Mouse (Mus musculus) spleen, postnatal 10 days (tissue): Measurements from ENCODE around the gene Wipf2.
"Not testable (repeated sequence)": the region's sequence is repeated elsewhere in the genome, so short reads cannot be mapped to it uniquely, and the experiment has no call there.

Experiments
- DNase-seq, 2 experiments: peaks; one replicate each; pipeline ENCODE4 v3.0.0; 2021 to 2022; ENCODE audit warnings: low spot score in 2 of 2

Gene Wipf2

DNA sequence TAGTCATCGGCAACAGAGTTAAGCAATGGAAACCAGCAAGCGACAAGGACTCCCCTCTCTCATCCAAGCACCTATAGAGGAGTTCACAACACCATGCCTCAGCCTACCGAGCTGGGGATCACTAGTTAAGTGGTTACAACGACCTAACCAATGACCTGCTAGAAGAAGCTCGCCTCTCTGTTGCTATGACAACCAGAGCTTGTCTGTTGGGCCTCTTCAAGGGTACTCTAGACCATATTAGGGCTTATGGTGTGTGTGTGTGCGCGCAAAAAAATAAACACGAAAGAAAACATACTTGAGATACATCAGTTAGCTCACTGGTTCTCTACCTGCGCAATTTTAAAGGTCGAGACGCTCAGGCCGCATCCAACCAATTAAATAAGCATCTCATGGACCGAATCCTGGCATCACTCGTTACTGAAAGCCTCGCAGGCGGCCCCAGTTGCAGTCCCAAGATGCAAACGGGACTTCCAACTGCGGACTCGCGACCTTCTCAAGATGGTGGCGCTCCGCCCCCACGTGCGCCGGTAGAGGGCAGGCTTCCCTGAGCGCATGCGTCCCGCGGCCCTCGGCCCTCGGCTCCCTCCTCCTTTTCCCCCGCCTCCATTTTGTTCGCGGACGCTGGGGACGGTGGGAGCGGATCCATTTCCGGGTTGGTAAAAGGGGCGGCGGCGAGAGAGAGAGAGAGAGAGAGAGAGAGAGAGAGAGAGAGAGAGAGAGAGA is at the start of gene Wipf2:
Gene Wipf2 (plus strand): TSS at position 611 of the 723 bp plus-strand sequence.
- DNase-seq: peak; percentile 89 to 96

DNA sequence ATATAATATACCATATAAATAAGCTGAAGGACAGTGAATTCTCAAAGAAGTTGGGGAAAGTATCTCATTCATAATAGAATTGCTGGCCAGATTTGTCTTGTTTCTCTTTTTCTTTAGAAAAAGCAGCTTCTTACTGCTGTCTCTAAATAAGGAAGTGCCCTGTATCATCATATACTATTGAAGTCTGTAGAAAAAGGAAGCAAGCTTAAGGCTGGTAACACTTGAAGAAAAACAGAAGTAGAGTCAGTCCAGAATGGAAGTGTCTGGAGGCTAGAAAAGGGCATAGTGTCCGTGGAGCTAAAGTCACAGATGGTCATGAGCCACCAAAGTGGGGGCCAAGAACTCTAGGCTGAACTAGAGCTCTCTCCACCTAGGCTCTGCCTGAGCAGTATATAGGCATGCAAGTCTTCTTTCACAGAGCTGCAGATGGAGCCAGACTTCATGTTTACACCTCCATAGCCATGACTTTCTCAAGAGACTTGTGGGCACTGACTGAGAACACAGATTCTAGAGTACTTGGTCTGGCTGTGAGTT is 46.7 kb upstream of the Wipf2 start:
- no peak for DNase-seq

GRCm38 (mm10) chr11:98820968-98821367 is 42.5 kb upstream of the Wipf2 start:
- DNase-seq: no peak

- DNase-seq: not testable (repeated sequence)
These were observed 37.4 kb upstream of the Wipf2 start for GRCm38 (mm10) chr11:98826071-98826470.

- no peak for DNase-seq
These were observed 35.6 kb upstream of the Wipf2 start for GRCm38 (mm10) chr11:98827877-98828276.

DNA sequence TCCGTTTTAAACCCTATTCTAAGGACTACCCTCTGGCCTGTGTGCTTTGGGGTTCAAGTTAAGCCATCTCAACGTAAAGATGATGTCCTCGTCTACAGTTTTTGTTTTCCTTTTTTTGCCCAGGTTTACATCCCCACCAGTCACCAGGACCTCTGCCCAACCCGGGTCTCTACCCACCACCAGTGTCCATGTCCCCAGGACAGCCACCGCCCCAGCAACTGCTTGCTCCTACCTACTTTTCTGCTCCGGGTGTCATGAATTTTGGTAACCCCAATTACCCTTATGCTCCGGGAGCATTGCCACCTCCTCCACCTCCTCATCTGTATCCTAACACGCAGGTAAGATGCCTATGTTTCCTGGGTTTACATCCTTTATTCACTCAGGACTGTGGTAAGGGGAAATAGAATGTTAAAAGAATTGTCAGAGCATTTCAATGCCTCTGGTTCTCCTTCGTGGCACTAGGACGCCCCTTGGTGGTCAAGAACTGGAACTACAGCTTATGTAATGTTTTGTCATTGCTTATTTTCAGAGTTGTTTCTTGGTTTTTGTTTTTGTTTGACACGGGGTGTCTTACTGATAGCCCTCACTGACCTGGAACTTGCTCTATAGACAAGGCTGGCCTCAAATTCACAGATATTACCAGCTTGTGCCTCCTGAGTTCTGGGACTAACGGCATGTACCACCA is 34.2 kb upstream of the Wipf2 start:
- peak in 1 of 2 experiments; percentile 69 for DNase-seq

DNA sequence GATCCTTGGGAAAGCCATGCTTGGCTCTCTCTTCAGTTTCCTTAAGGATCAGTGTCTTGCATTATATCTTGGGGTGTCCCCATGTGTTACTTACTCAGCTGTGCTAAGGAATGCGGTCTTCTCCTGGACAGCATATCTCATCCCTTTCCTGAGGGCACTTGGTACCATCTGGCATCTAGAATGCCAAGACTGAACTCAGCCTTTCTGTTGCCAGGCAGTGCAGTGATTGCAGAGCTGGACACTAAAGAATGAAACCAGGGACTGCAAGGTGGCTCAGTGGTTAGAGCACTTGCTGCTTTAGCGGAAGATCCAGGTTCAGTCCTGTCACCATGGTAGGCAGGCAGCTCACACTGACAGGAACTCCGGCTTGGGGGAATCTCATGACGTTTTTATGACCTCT is 33.6 kb upstream of the Wipf2 start:
- no peak for DNase-seq

- DNase-seq: no peak
These were observed 28.1 kb upstream of the Wipf2 start for GRCm38 (mm10) chr11:98835296-98835695.

DNA sequence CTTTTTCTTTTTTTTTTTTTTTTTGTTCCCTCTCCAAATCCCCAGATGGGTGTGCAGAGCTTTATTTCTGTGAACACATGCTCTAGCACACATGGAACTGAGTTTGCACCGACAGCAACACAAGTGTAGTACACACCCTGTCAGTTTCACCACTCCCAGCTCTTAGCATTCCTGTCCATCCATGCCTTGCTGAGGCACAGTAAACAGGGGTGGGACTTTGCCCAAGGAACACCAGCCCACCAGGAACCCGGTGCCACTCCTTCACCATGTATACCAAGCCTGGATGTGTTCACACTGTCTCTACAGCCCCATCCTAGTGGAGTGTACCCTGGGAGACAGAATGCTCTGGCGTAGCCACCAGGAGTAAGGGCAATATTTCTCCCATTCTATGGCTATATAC is 27.7 kb upstream of the Wipf2 start:
- DNase-seq: no peak

GRCm38 (mm10) chr11:98836128-98836527 is 27.3 kb upstream of the Wipf2 start:
- DNase-seq: no peak

- DNase-seq: peak; percentile 64 to 85
These were observed 26.7 kb upstream of the Wipf2 start, which contains the start of gene Rapgefl1 for GRCm38 (mm10) chr11:98836651-98837141. Rapgefl1 (plus strand) TSS chr11:98836785.

- DNase-seq: peak; percentile 25 to 34
These were observed 26.2 kb upstream of the Wipf2 start for GRCm38 (mm10) chr11:98837231-98837704.

DNA sequence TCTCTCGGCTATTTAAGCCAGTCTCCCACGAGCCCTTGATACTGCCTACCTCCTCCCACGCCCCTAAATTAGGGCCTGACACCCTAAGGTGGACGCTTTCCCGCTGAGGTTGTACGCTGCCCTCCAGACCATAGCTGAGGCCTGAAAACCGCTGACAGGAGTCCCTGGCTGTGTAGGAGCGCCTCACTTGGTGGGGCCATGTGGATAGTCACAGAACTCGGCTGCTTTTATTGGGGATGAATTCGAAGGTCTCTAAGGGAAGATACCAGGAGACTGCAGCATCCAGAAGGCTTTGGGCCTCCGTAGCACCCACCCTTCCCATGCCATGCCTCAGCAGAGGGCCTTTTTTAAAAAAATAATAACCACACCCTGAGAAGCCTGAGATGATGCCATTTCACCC is 25.5 kb upstream of the Wipf2 start:
- DNase-seq: no peak

GRCm38 (mm10) chr11:98838512-98838911 is 24.9 kb upstream of the Wipf2 start:
- no peak for DNase-seq

- no peak for DNase-seq
These were observed 24.0 kb upstream of the Wipf2 start for GRCm38 (mm10) chr11:98839402-98839801.

GRCm38 (mm10) chr11:98839897-98840296 is 23.5 kb upstream of the Wipf2 start:
- DNase-seq: peak in 1 of 2 experiments; percentile 65

DNA sequence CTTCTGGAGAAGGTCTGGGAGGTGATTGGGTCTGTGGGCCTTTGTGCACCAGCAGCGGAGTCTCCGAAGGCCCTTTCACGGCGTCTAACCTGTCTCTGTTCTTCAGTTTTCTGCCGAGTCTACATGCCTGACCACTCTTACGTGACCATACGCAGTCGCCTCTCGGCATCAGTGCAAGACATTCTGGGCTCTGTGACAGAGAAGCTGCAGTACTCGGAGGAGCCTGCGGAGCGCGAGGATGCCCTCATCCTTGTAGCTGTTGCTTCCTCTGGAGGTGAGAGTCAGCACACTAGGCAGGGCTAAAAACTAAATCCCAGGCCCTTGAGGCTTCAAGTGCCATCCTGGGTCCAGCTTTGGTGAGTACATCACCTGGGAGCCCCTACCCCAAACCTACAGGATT is 17.4 kb upstream of the Wipf2 start:
- no peak for DNase-seq

DNA sequence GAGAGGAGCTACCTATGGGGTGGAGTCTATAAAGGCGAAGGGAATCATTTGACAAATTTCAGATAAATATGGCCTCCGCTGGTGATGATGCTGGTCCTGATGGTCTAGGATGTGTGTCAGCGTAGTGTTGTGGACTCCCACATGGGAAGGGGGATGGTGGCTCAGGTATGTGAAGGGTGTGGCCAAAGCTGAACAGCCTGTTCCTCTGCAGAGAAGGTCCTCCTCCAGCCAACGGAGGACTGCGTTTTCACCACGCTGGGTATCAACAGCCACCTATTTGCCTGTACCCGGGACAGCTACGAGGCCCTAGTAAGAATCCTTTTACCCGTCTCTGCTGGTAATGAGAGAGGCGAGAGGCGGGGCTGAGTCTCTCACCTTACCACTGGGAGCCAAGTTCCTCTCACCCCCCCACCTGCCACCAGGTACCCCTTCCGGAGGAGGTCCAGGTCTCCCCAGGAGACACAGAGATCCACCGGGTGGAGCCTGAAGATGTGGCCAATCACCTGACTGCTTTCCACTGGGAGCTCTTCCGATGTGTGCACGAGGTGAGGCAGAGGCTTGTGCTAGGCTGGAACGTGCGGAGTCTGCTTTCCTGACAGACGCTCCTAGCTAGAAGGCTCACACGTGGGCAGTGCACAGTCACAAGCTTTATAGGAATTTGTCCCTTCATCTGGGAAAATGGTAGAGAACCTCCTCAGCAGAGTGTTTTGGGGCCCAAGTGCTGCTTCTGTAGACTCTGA is 16.4 kb upstream of the Wipf2 start:
- DNase-seq: no peak

GRCm38 (mm10) chr11:98849196-98849894 is 14.1 kb upstream of the Wipf2 start:
- no peak for DNase-seq

DNA sequence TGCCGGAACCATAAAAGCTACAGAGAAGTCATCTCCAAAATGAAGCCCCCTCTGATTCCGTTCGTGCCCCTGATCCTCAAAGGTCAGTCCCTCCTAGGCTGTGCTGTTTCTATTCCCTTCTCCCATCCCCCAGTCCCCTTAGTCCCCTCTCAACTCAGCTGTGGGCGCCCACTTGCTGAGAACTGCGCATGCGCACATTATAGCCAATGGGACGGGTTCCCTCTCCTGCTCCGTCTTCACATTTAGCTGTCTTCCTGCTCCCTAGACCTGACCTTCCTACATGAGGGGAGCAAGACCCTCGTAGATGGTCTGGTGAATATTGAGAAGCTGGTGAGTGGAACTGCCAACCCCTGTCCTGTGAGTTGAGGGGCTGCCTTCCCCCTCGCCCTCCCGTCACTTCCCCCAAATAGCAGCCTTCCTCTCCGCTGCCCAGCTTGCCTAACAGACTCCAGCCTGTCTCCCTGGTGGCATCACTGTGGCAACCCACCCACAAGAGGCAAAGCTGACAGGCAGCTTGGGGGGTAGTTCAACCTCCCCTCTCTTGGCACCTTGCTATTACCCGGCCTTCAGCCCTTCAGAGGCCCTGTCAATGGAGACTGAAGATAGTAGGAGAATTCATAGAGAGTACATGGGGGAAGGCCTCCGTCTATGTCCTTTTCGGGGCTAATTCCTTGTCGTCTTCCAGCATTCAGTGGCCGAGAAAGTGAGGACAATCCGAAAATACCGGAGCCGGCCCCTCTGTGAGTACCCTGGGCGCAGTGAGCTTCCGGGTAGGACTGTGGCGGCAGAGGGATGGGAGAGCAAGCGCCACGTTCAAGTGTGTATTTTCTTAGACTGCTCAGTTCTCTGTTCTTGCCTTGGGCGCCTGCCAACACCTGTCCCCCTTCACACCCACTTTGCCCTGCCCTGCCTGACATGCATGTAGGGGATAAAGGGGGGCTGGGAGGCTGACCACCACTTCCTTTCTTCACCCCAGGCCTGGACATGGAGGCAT is 13.0 kb upstream of the Wipf2 start:
- no peak for DNase-seq
